Mouse (Mus musculus) cerebellum, adult 2 months (tissue): ENCODE results near the gene Caln1. TPM values are rescaled to one million over a fixed set of nuclear protein-coding genes. Genes with fewer than 3 reads are reported as not detected.
A peak's percentile ranks its signal among the peaks of the same experiment; 100 is the strongest.

Experiments
- DNase-seq, 2 experiments: peaks; one replicate each; pipeline ENCODE4 v3.0.0; 2021
- H3K27ac ChIP-seq: fragments of 200-500 bp; 2 replicates; pipeline ENCODE4 v1.5.1; 2012; ENCODE audit warnings: low read length, control low read depth, inconsistent platforms; ENCODE audit not compliant: insufficient read depth
- H3K27me3 ChIP-seq: fragments of 200-500 bp; 2 replicates; pipeline ENCODE4 v1.6.1; 2012; ENCODE audit warnings: inconsistent platforms, mild to moderate bottlenecking, low read length, moderate library complexity; ENCODE audit not compliant: control insufficient read depth, insufficient read depth
- H3K4me1 ChIP-seq: fragments of 200-500 bp; 2 replicates; pipeline ENCODE4 v1.6.1; 2011; ENCODE audit warnings: low read length; ENCODE audit not compliant: control insufficient read depth, insufficient read depth
- H3K4me3 ChIP-seq: fragments of 200-500 bp; replicated peaks from 2 replicates; pipeline ENCODE3; 2011; ENCODE audit warnings: mild to moderate bottlenecking, low read depth, low read length, control low read depth; ENCODE audit not compliant: insufficient read depth
- CTCF ChIP-seq: fragments of 200-500 bp; IDR thresholded peaks from 2 replicates; pipeline ENCODE4 v1.5.1; 2011; ENCODE audit warnings: low read depth, mild to moderate bottlenecking, control low read depth, low read length, moderate library complexity, borderline replicate concordance; ENCODE audit not compliant: insufficient read depth
- POLR2A ChIP-seq: fragments of 200-500 bp; IDR thresholded peaks from 2 replicates; pipeline ENCODE4 v1.6.1; 2011; ENCODE audit warnings: low read length, control low read depth, borderline replicate concordance; ENCODE audit not compliant: insufficient read depth
- WGBS: fragments of 180-500 bp; shearing (Covaris S2); methylation state at CpG from one replicate; pipeline ENCODE4 v1.1.7; 2018; 5-methylcytosine and 5-hydroxymethylcytosine counted together
- polyA plus RNA-seq: library from polyadenylated mRNA; depleted of rRNA; stranded (reverse); fragments of >200 nt; gene quantifications from 2 replicates; pipeline ENCODE4 v1.2.3, GENCODE M21; 2012

Caln1 gene
- polyA plus RNA-seq, 1 experiment, result 123 TPM

DNA sequence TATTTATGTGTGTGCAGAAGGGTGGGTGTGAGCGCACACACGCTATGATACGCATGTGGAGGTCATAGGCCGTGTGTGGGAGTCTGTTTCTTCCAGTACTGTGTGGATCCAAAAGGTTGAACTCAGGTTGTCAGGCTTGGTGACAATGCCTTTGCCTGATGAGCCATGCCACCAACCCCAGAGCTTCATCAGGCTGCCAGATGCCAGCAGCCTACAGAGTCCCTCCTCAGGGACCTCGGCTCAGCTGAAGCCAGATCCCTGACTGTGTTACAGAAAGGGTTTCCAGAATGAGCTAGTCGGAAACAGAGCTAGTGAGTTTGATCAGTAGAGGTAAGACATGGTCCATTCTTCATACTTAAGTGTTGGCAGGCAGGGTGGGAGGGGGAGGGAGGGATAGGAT, 25.9 kb downstream of the Caln1 start:
- Histone ChIP-seq H3K27me3 (no peaks in the 10 kb centered on the region), H3K4me3 (no peak overlapping the region), H3K4me1 (peaks cover 31% of the 10 kb centered on the region), H3K27ac (peak overlapping the region; percentile 42; the same call in 1 of the 2 replicates)
- peak in 1 of 2 experiments; percentile 47 for DNase-seq
- TF ChIP-seq POLR2A (no peak), CTCF (no peak)
- WGBS, result 38% methylated on average over 6 of the region's 6 CpGs

DNA sequence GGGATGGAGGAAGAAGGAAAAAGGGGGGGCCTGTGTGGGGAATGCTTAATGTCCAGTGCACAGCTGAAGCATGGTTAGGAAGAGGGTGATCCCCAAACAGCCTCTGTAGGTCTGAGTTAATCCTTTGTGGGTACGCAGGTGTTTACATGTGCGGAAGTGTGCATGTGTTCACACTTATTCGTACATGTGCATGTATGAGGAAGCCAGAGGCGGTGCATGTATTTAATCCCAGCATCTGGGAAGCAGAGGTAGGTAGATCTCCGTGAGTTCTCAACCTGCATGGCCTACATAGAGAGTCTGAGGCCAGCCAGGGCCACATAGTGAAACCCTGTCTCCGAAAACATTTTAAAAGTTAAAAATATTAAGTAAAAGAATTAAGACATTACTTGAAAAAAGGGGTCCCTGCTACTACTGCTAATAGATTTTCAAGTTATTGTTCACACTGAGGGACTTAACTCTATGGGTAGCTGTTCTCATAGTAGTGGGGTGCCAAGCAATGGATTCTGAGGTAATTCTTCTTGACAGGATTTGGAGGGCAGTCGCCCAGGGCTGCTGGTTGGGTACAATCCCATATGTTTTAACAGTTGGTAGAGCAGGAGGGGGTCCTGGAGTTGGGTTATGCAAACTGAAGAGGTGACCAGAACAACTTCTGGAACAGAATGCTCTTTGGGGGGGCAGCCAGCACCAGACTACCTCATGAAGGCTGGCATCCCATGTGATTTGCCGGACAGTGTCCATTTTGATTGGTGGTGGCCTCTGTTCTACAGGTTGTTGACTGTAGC, 31.1 kb downstream of the Caln1 start:
- H3K4me1 ChIP-seq, result peaks cover 27% of the 10 kb centered on the region
- H3K27ac ChIP-seq, result peak overlapping the region; percentile 93
- DNase-seq, result peak; percentile 93 to 99
- no peak overlapping the region for H3K4me3 ChIP-seq
- TF ChIP-seq CTCF, result no peak
- no peak for TF ChIP-seq POLR2A
- H3K27me3 ChIP-seq, result no peaks in the 10 kb centered on the region
- 28% methylated on average over 8 of the region's 8 CpGs for WGBS

DNA sequence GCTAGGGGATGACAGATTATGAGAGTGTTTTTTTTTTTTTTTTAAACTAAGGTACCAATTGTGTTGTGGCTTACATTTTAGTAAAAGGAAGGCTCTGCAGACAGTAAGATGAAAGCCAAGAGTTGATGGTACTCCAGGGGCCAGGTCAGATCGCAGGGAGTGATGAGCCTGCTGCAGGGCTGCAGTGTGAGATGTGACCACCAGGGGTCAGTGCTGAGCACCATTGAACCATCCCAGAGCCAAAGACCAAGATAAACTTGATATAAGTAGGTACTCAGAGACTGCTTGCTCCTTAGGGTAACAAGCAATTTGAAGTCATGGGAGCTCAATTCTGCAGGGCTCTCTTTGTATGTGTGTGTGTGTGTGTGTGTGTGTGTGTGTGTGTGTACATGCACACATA, 35.9 kb downstream of the Caln1 start:
- Histone ChIP-seq H3K4me3 (no peak overlapping the region), H3K27ac (no peak overlapping the region), H3K27me3 (no peaks in the 10 kb centered on the region), H3K4me1 (peaks cover 22% of the 10 kb centered on the region)
- 11% methylated on average over 1 of the region's 1 CpGs for WGBS
- peak; percentile 68 to 81 for DNase-seq
- TF ChIP-seq POLR2A (no peak), CTCF (peak; percentile 97)

DNA sequence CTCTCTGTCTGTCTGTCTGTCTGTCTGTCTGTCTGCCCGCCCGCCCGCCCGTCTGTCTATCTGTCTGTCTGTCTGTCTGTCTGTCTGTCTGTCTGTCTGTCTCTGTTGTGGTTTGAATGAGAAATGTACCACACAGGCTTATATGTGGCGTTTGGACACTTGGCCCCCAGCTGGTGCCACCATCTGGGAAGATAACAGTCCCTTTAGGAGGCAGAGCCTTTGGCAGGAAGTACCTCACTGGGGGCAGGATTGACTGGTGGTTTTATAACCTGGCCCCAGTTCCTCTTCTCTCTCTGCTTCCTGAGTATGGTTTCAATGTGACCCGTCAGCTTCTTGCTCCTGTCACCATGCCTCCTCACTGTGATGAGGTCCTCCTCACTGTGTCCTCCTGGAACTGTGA, 40.5 kb downstream of the Caln1 start:
- peak; percentile 45 to 63 for DNase-seq
- Histone ChIP-seq H3K27ac (no peak overlapping the region), H3K27me3 (no peaks in the 10 kb centered on the region), H3K4me1 (peaks cover 20% of the 10 kb centered on the region), H3K4me3 (no peak overlapping the region)
- no peak for TF ChIP-seq POLR2A
- no peak for TF ChIP-seq CTCF
- 57% methylated on average over 6 of the region's 6 CpGs for WGBS

GRCm38 (mm10) chr5:130411516-130411915, 42.3 kb downstream of the Caln1 start:
- TF ChIP-seq CTCF (no peak), POLR2A (no peak)
- peaks cover 14% of the 10 kb centered on the region for H3K4me1 ChIP-seq
- H3K27me3 ChIP-seq, result no peaks in the 10 kb centered on the region
- WGBS, result 81% methylated on average over 17 of the region's 17 CpGs
- no peak for DNase-seq
- peak overlapping the region; percentile 40 for H3K27ac ChIP-seq
- no peak overlapping the region for H3K4me3 ChIP-seq

GRCm38 (mm10) chr5:130447438-130447837, 78.2 kb downstream of the Caln1 start:
- peak; percentile 55 to 64 for DNase-seq
- no peak for TF ChIP-seq CTCF
- TF ChIP-seq POLR2A, result no peak

GRCm38 (mm10) chr5:130448491-130448890, 79.2 kb downstream of the Caln1 start:
- TF ChIP-seq CTCF (no peak), POLR2A (no peak)
- peaks cover 31% of the 10 kb centered on the region for H3K4me1 ChIP-seq
- under 1% methylated on average over 20 of the region's 20 CpGs for WGBS
- H3K27me3 ChIP-seq, result no peaks in the 10 kb centered on the region
- H3K27ac ChIP-seq, result 0 out of 2 replicates have a peak overlapping the region, but pooled peaks have one; percentile 57
- peak; percentile 40 to 41 for DNase-seq
- peak overlapping the region; percentile 72 for H3K4me3 ChIP-seq

More at GRCm38 (mm10) chr5:130447438-130447837, 78.2 kb downstream of the Caln1 start:
- Histone ChIP-seq H3K27ac (no peak overlapping the region), H3K4me1 (peaks cover 25% of the 10 kb centered on the region), H3K4me3 (no peak overlapping the region), H3K27me3 (no peaks in the 10 kb centered on the region)
- WGBS, result 6% methylated on average over 6 of the region's 6 CpGs

- TF ChIP-seq POLR2A (no peak), CTCF (no peak)
- DNase-seq, result peak; percentile 71 to 79
- WGBS, result under 1% methylated on average over 75 of the region's 77 CpGs
- H3K4me1 ChIP-seq, result peaks cover 36% of the 10 kb centered on the region
- H3K27ac ChIP-seq, result peak overlapping the region; percentile 57
- H3K4me3 ChIP-seq, result peak overlapping the region; percentile 72
- H3K27me3 ChIP-seq, result no peaks in the 10 kb centered on the region
Observed at GRCm38 (mm10) chr5:130448931-130449856, 79.9 kb downstream of the Caln1 start.
